Mouse (Mus musculus) testis, adult 2 months (tissue): ENCODE measurements around the gene Smpd2. TPM values are rescaled to one million over a fixed set of nuclear protein-coding genes. Genes with fewer than 3 reads are reported as not detected.
A peak's percentile ranks its signal among the peaks of the same experiment; 100 is the strongest.

Experiments
- H3K27ac ChIP-seq: fragments of 200-500 bp; 2 replicates; pipeline ENCODE4 v1.5.1; 2012; ENCODE audit warnings: low read depth, low read length; ENCODE audit not compliant: control insufficient read depth, insufficient read depth
- H3K27me3 ChIP-seq: fragments of 200-500 bp; 2 replicates; pipeline ENCODE4 v1.6.1; 2012; ENCODE audit warnings: mild to moderate bottlenecking, low read length, moderate library complexity; ENCODE audit not compliant: control insufficient read depth, insufficient read depth
- H3K36me3 ChIP-seq: fragments of 200-500 bp; 2 replicates; pipeline ENCODE4 v1.6.1; 2012; ENCODE audit warnings: mild to moderate bottlenecking, low read length; ENCODE audit not compliant: control insufficient read depth, insufficient read depth
- H3K4me1 ChIP-seq: fragments of 200-500 bp; 2 replicates; pipeline ENCODE4 v1.6.1; 2012; ENCODE audit warnings: low read length; ENCODE audit not compliant: control insufficient read depth, insufficient read depth
- H3K4me3 ChIP-seq: fragments of 200-500 bp; 2 replicates; pipeline ENCODE4 v1.5.1; 2012; ENCODE audit warnings: low read depth, mild to moderate bottlenecking, low read length, moderate library complexity, mixed read lengths; ENCODE audit not compliant: control insufficient read depth
- CTCF ChIP-seq: fragments of 200-500 bp; IDR thresholded peaks from 2 replicates; pipeline ENCODE4 v1.5.1; 2012; ENCODE audit warnings: low read depth, mild to moderate bottlenecking, inconsistent platforms, low read length, moderate library complexity; ENCODE audit not compliant: control insufficient read depth, insufficient read depth, insufficient replicate concordance
- POLR2A ChIP-seq: fragments of 200-500 bp; IDR thresholded peaks from 2 replicates; pipeline ENCODE4 v1.6.1; 2012; ENCODE audit warnings: low read depth, mild to moderate bottlenecking, inconsistent platforms, low read length, moderate library complexity; ENCODE audit not compliant: control insufficient read depth
- polyA plus RNA-seq: library from polyadenylated mRNA; depleted of rRNA; stranded (reverse); fragments of >200 nt; gene quantifications from 2 replicates; pipeline ENCODE4 v1.2.3, GENCODE M21; 2012; rRNA removed

Smpd2 gene
- polyA plus RNA-seq, 1 experiment, result 21.3 TPM

GRCm38 (mm10) chr10:41450780-41451522 is 39.2 kb downstream of the Smpd2 start:
- TF ChIP-seq POLR2A (no peak), CTCF (no peak)
- Histone ChIP-seq H3K27me3 (no peaks in the 10 kb centered on the region), H3K4me1 (no peaks in the 10 kb centered on the region), H3K4me3 (peak overlapping the region; percentile 94), H3K27ac (peak overlapping the region; percentile 80), H3K36me3 (no peaks in the 10 kb centered on the region)

- no peak for TF ChIP-seq CTCF
- TF ChIP-seq POLR2A, result peak; percentile 77
- Histone ChIP-seq H3K4me1 (no peaks in the 10 kb centered on the region), H3K27ac (peak within 1 kb of the TSS; percentile 80), H3K27me3 (no peaks in the 10 kb centered on the region), H3K4me3 (peak within 1 kb of the TSS; percentile 94), H3K36me3 (no peaks in the 10 kb centered on the region)
Measured at GRCm38 (mm10) chr10:41450137-41450670, 40.0 kb downstream of the Smpd2 start, which contains the start of gene Zbtb24. Zbtb24 (plus strand) TSS chr10:41450383.

GRCm38 (mm10) chr10:41449684-41450083 is 40.5 kb downstream of the Smpd2 start:
- H3K27ac ChIP-seq, result peak overlapping the region; percentile 32
- H3K4me1 ChIP-seq, result no peaks in the 10 kb centered on the region
- no peaks in the 10 kb centered on the region for H3K27me3 ChIP-seq
- TF ChIP-seq POLR2A, result no peak
- TF ChIP-seq CTCF, result no peak
- H3K4me3 ChIP-seq, result peak overlapping the region; percentile 94
- H3K36me3 ChIP-seq, result no peaks in the 10 kb centered on the region

GRCm38 (mm10) chr10:41448216-41448615 is 42.0 kb downstream of the Smpd2 start:
- Histone ChIP-seq H3K27me3 (no peaks in the 10 kb centered on the region), H3K27ac (no peak overlapping the region), H3K36me3 (no peaks in the 10 kb centered on the region), H3K4me1 (no peaks in the 10 kb centered on the region), H3K4me3 (no peak overlapping the region)
- no peak for TF ChIP-seq CTCF
- TF ChIP-seq POLR2A, result no peak

Other genes starting within 250 kb of the Smpd2 start
- gene Fig4, start 187.1 kb downstream of the Smpd2 start, polyA plus RNA-seq, result 10.2 and 10.3 TPM in 2 replicates
- 8.6 and 11.8 TPM in 2 replicates for gene Ak9, start 186.4 kb downstream of the Smpd2 start, polyA plus RNA-seq
- gene Zbtb24, start 40.0 kb downstream of the Smpd2 start, polyA plus RNA-seq, result 8.2 and 9.1 TPM in 2 replicates
- 1.6 and 2.4 TPM in 2 replicates for gene Mical1, start 14.1 kb downstream of the Smpd2 start, polyA plus RNA-seq
- gene Ppil6, start 70 bp upstream of the Smpd2 start, polyA plus RNA-seq, result 25.9 and 29.4 TPM in 2 replicates
- 216 and 279 TPM in 2 replicates for gene Cd164, start 29.0 kb upstream of the Smpd2 start, polyA plus RNA-seq
- gene Ccdc162, start 226.3 kb upstream of the Smpd2 start, polyA plus RNA-seq, result 0.56 and 1.3 TPM in 2 replicates